Mouse (Mus musculus): ENCODE measurements around the gene Supt4a.
A peak's percentile ranks its signal among the peaks of the same experiment; 100 is the strongest.

Gene Supt4a

GRCm38 (mm10) chr11:87751491-87751966 lies 14.2 kb downstream of the Supt4a start:
- peak; percentile 74 to 83 for DNase-seq (ENCODE audit: low spot score in 2 of 2)

DNA sequence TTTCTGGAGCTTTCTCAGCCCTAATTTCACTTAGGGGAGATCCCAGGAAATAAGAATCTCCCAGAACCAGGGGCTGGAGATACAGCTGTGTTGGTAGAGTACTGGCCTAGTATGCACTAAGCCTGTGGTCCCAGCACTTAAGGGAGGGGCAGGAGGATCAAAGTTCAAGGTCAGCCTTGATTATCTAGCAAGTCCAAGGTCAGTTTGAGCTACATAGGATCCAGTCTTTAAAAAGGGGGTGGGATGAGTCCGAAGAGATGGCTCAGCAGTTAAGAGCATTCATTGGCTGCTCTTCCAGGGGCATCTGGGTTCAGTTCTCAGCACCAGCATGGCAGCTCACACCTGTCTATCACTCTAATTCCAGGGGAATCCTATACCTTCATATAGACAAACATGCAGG lies 15.0 kb downstream of the Supt4a start:
- DNase-seq (ENCODE audit: low spot score in 2 of 2), result peak in 1 of 2 experiments; percentile 65

- peak; percentile 22 to 75 for DNase-seq (ENCODE audit: low spot score in 2 of 2)
Observed at GRCm38 (mm10) chr11:87753255-87753654, 15.9 kb downstream of the Supt4a start.

- peak; percentile 28 to 72 for DNase-seq (ENCODE audit: low spot score in 2 of 2)
Observed at GRCm38 (mm10) chr11:87753891-87754501, 16.6 kb downstream of the Supt4a start.

DNA sequence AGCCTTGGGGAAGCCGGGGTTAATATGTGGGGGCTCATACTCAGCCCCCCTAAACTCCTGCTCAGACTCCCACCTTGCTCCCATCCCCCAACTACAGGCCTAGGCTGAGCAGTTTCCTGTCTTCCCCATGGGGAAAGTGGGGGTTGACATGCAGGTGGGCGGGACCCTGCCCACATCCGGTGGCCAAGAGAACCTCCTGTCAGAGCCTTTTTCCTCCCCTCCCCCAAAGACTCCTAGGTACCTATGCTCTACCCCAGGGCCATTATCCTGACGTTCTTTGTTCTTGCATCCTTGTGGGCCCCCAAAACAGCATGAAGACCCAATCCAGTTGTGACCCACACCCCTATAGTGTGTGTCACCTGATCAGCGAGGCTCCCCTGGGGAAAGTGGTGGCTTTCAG lies 17.3 kb downstream of the Supt4a start:
- peak; percentile 80 to 85 for DNase-seq (ENCODE audit: low spot score in 2 of 2)

- DNase-seq (ENCODE audit: low spot score in 2 of 2), result peak; percentile 95 to 96
Observed at GRCm38 (mm10) chr11:87755360-87756017, 18.1 kb downstream of the Supt4a start.

- DNase-seq (ENCODE audit: low spot score in 2 of 2), result peak; percentile 80 to 88
Observed at GRCm38 (mm10) chr11:87756251-87756820, 19.0 kb downstream of the Supt4a start.

DNA sequence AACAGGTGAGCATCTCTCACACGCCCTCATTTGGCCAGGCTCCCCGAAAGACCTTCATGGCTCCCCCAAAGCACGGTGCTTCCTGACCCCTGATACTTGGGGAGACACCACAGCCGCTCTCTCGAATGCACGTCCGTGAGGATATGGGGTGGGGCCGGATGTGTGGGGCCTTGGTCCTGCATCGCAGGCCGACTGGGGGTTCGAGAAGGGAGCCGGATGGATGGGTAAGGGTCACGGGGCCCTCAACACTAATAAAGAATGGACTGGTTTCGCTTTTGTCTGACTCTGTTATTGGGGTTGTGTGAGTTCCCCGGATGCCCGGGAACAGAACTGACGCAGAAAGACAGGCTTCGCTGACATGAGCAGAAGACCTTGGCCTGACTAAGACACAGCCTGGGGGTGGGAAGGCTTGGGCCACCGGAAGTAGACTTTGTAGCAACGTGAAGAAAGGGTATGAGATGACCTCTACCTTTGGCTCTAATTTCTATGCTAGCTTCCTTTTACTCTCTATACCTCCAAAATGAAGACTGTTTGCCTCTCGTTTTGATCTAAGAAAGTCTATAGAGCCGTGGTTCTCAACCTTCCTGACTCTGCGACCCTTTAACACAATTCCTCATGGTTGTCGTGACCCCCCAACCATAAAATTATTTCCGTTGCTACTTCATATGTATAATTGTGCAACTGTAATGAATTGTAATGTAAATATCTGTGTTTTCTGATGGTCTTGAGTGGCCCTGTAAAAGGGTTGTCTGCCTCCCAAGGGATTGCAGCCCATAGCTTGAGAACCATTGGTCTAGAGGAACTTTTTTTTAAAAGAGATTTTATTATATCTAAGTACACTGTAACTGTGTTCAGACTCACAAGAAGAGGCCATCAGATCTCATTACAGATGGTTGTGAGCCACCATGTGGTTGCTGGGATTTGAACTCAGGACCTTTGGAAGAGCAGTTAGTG lies 19.9 kb downstream of the Supt4a start:
- peak; percentile 52 to 81 for DNase-seq (ENCODE audit: low spot score in 2 of 2)

DNA sequence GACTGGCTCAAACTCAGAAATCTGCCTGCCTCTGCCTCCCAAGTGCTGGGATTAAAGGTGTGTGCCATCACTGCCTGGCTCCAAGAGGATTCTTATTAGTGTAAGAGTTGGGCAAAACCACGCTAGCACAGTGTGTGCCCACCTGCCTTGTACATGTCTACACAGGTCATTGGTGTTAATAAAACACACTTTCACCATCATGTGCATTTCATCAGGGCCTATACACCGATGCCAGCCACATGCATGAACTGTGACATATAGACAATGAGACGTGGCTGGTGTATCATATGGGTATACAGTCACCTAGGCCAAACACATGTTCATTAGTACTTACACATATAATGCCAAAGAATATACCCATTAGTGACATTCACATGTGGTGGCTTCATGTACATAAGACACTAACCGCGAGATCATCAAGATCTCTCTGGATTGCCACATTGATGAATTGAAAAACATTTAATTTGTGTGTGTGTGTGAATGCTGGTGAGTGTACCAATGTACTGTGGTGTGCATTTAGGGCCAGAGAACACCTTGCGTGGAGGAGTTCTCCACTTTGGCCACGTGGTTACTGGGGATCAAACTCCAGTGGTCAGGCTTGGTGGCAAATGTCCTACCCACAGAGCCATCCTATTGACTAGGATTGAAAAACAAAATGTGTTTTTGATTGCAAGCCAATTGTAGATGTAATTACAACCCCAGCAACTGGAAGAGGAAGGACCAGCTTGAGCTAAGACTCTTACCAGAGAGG lies 21.0 kb downstream of the Supt4a start:
- DNase-seq (ENCODE audit: low spot score in 2 of 2), result peak; percentile 52 to 74

DNA sequence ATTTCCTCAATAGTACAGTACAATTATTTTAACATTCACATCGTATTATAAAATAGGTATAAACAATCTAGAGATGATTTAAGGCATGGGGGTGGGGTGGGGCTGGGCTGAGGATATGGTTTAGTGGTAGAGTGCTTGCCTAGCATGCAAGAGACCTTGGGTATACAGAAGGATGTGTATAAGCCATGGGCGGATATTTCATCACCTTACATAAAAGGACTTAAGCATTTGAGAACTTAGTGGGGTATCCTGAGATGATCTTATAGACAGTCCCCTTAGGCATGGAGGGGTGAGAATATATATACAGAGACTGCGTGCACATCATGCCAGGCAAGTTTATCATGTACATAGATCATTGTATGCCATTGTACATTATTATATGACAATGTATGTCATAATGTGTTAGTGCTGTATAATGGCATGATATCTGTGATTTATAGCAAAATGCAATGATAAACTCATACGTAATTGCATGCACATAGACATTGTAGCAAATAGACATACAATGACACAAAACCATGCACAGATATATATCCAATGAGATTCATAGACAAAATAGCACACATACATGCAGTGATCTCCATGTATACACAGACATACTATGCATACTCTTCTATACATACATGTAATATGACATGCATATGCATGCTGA lies 21.7 kb downstream of the Supt4a start:
- DNase-seq (ENCODE audit: low spot score in 2 of 2), result peak; percentile 18 to 61

GRCm38 (mm10) chr11:87759609-87760005 lies 22.3 kb downstream of the Supt4a start:
- peak; percentile 83 to 90 for DNase-seq (ENCODE audit: low spot score in 2 of 2)

GRCm38 (mm10) chr11:87760301-87761081 lies 23.1 kb downstream of the Supt4a start, which contains the start of gene Tspoap1:
Gene Tspoap1 (plus strand): TSS chr11:87760541.
- DNase-seq (ENCODE audit: low spot score in 2 of 2), result peak; percentile 62 to 82

GRCm38 (mm10) chr11:87761181-87761721 lies 23.9 kb downstream of the Supt4a start:
- DNase-seq (ENCODE audit: low spot score in 2 of 2), result peak in 1 of 2 experiments; percentile 74

GRCm38 (mm10) chr11:87761806-87762701 lies 24.7 kb downstream of the Supt4a start:
- no peak for DNase-seq (ENCODE audit: low spot score in 2 of 2)

DNA sequence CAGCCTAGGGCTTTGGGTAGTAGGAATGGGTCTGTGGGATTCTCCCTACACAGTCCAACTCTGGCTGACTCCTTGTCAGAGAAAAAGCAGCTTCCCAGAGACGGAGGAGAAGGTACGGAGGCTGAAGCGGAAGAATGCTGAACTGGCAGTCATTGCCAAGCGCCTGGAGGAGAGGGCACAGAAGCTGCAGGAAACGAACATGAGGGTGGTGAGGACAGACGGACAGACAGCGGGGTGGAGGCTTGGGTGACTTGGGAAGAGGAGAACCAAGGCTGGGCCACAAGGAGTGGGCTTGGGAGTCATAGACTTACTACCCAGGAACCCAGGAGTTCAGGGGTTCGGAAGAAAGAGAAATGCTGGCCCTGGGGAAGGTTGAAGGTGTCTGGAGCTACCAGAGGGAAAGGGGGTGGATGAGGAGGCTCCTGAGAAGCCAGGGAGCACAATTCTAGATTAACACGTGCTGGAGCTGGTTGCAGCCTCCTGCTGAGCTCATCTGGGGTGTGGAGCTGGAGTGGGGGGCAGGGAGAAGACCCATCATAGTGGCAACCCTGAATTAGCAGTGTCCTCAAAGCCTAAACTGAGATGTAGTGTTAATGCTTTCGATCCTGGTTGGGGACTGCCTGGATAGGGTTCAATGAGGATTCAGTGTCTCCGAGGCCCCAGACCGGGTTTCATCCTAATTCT lies 25.5 kb downstream of the Supt4a start:
- DNase-seq (ENCODE audit: low spot score in 2 of 2), result peak in 1 of 2 experiments; percentile 64

- DNase-seq (ENCODE audit: low spot score in 2 of 2), result peak; percentile 18 to 71
Observed at GRCm38 (mm10) chr11:87763511-87763987, 26.2 kb downstream of the Supt4a start.
